Mouse (Mus musculus): ENCODE measurements at regions not wholly inside any gene's neighbourhood (a gene's known extent, or its start where the extent isn't known, plus 50 kb on each side); places are given as distances from the start of the nearest gene placed in this dataset.

DNA sequence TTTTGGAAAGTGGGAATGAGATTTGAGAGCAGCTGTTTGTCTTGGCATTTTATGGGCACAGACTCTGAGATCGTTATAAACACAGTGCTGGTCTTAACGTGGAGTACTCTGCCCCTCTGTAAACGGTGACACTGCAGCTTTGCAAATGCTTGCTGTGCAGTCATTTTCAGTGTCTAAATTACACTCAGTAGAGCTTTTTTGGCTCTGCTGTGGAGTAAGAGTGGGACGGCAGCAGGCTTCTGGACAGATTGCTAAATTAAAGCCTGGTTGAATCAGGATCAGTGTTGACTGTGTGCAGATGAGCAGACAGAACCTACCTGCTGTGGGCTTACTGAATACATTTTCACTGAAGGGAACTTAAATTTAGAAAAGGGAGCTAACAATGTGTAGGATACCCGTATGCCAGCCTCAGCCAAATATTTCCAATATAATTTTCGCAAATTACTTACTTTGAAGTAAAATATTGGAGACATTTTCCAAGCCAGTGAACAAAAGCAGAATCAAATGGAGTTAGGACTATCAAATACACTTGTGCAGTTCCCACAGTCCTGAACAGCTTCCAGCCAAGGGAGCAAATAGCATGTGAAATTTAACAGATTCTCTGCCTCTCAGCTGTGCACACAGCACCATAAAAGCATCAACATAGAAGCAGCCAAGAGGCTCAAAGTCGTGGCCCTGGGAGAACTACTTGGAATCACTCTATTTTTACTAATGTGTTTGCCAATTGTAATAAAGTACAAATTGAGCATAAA, 148.1 kb upstream of the Stac start:
- no peak for DNase-seq (ENCODE audit: extremely low spot score)

DNA sequence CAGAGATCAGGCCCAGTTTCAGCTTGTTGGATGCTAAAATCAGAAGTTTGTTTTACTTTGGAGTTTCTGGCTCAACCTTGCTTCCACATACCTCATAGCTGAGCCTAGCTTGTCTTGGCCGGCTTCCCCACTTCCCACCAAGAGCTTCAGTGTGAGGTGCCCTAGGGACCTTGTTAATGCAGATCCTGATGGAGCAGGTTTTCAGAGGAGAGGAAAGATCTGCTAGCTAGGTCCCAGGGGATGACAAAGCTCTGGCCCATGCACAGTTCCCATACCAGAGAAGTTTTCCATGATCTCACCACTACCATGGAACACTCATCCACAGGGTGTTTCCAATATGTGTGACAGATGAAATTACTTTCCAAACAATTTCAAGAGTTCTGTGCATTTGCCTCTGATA, 131.9 kb upstream of the Stac start:
- no peak for DNase-seq (ENCODE audit: extremely low spot score)

DNA sequence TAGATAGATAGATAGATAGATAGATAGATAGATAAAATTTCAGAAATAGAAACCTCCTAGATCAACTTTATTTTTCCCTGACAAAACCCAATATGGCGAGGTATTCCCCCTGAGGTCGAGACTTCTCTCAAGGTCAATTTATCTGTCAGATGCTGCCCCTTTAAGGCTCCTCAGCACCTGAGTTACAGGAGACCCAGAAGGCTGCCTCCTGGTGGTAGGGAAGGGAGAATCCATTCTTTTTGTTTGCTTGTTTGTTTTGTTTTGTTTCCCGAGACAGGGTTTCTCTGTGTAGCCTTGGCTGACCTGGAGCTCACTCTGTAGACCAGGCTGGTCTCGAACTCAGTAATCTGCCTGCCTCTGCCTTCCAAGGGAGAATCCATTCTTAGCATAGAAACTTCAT, 127.3 kb upstream of the Stac start:
- DNase-seq (ENCODE audit: extremely low spot score) = no peak

DNA sequence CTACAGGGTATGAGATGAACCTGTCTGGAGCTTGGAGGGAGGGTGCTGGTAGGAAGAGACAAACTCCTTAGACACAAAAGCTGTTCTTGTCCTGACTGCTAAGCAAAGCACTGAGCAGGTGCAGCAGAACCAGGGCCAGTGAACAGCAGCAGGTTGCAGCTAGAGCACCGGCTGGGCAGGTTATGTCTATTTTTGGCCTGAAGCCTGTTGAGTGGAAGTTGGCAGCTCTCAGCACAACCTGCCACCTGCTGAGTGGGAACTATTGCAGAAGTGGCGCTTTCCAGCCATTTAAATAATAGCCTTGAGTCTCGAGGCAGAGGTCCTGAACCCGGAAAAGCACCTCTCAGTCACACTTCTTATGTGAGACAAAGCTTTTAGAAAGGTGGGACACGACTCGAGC, 114.8 kb upstream of the Stac start:
- DNase-seq (ENCODE audit: extremely low spot score) = no peak

DNA sequence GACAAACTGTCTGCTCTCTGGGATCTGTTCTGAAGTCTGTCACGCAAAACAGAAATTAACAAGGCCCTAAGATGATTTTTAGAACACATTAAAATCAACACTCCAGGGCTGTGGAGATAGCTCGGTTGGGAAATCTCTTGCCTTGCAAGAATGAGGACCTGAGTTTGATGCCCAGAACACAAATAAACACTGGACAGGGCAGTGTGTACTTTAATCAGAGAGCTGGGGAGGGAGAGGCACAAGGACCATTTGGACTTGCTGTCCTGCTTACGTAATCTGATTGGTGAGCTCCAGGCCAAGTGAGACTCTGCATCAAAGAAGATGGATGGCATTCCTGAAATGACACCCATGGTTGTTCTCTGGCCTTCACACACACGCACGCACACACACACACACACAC, 111.2 kb upstream of the Stac start:
- DNase-seq (ENCODE audit: extremely low spot score) = no peak

DNA sequence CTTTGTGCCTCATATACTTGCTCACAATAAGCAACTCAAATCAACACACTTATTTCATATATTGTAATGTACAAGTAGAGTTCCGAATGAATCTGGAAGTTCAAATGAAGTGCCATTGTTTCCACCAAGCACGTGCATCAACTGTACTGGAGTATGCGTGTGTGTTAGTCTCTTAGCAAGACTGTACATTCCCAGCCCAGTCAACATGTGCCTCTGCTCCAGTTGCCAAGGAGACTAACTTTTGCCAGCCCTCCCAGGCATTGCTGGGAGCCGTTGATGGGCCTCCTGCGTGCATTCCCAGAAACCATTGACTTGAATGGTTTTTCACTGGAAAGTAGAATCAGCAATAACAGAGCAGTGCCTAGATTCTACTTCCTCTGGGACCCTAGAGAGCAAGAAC, 110.7 kb upstream of the Stac start:
- DNase-seq (ENCODE audit: extremely low spot score) = no peak

DNA sequence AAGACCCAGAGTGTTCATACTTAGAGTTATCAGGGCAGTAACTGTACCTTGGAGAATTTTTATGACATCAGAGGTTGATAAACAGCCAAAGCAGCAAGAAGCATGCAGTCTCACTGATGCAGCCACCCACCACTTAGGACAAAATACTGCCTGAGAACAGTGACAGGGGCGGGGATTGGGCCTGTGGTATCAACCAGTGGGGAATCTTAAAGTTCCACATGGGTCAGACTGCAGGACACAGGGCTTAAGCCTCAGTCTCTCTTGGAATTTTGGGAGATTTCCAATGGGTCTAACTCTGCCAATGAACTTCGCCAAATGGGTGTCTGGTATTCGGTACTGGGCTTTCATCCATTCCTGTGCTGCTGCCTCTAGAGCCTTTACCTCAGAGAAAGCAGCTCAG, 88.8 kb upstream of the Stac start:
- DNase-seq (ENCODE audit: extremely low spot score) = no peak

DNA sequence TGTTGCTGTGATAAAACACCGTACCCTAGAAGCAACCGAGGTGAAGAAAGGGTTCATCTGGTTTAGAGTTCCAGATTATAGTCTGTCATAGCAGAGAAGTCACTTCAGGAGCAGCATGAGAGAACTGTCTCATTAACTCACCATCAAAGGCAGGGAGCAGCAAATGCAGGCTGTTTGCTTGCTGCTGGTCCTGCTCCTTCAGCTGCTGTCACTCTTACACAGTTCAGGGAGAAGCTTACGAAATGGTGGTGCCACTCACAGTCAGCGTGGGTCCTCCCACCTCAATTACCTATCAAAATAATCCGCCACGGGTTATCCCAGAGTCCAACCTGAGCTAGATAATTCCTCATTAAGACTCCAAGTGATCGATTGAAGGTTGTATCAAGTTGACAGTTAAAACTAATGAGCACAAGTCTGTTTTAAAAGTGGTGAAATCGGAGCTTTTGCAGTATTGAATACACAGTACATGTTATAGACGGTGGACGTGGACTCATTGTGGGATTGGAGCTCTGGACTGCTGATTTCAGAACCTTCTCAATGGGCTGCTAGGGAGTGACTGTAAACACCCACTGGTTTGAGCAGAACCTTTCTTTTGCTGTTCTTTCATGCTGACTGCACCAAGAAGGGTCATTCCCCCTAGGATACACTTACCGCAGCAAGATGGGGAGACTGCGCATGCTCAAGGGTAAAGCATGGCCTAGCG, 87.4 kb upstream of the Stac start:
- DNase-seq (ENCODE audit: extremely low spot score) = no peak

DNA sequence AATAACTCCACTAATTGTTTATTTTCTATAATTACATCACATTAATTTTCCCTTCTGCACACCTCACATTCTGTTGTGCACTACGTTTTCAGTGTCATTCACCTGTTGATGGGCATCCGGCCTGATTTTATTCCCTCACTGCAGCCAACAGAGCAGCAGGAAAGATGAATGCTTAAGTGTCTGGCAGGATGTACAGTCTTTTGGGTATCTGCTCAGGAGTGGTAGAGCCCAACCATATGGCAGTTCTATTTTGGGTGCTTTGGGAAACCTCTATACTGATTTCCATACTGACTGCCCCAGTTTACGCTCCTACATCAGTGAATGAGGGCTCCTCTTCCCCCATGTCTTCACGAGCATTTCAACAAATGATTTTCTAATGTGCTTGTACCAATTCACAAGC, 84.1 kb upstream of the Stac start:
- no peak for DNase-seq (ENCODE audit: extremely low spot score)

DNA sequence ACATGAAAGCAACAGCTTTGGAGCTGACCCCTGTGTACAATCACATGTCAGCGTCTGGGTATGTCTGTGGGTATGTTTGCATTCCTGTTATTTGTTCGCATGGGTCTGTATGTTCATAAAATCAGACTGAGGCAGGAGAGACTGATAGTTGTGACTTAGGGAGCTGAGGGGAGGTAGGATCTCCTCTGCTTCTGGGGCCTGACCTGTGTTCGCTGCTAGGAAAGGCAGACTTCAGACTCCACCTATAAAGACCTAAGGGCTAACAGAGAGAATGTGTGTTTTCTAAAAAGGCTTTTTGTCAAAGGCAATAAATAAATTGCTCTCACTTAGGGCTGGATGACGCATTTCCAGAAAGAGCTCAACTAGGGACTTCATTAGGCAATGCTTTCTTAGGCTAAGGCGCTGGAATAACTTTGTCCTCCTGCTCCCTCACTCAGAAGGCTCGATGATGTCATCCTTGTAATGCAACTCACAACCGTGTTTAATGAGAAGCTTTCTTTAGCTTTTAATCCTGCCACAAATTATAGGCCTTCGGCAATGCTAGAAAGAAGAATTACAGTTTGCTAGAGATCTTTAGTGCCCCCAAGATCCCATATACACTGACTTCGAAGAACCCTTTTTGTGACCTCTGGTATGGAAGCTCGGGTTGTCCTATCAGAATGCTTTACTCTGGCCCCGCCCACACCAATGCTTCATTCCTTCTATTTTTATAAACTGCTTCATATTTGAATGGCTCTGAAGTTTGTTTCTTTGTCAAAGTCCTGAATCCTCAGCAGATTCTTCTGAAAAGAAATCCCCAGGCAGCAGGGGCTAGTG, 72.7 kb upstream of the Stac start:
- DNase-seq (ENCODE audit: extremely low spot score) = no peak

DNA sequence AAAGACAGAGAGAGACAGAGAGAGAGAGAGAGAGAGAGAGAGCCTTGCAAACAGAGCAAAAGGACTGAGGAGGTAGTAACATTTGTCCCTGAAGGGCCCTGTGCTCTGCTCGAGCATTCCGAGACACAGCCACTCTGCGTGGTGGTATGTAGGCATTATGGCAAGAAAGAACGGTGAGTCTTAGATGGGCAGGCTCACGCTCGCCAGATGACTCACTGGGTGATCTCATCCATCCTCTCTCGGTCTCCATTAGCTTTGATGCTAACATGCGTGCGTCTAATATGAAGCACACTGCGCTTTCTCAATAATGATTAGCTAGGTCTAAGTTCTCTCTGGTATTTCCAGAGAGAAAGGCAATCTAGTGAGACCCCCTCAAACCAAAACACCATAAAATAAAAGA, 65.1 kb upstream of the Stac start:
- DNase-seq (ENCODE audit: extremely low spot score) = no peak

DNA sequence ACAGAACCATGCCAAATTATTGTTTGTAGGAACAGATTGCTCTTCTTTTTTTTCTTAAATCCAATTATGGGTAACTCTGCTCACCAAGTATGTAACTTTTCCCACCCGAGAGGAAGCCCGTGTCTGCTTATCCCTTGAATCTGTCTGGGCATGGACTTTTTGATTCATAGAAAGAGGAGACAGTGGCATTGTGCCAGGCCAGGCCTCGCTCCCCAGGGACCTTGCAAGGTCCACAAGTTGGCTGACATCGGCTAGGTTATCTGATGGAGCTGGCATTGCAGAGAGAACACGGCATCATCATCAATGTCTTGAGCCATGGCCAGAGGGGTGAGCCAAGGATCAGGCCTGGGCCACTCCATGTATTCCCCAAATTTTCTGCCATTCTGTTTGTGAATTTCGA, 56.0 kb upstream of the Stac start:
- no peak for DNase-seq (ENCODE audit: extremely low spot score)

DNA sequence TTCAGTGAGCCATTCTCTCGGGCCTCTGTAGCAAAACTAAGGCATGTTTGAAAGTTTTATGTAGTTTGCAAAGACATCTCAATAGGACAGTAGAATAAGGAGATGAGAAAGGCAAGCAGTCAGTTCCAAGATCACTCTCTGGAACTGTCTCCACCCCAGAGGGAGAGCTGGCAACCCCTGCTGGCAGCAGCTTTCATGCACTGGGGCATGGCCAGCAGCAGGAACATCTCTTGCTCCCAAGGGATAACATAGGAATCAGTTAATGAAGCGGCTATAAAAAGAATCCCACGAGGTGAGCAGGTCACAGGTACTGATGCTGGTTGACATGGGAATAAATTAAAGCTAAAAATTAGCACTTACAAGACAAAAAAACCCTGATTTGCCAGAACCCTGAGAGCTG, 55.1 kb upstream of the Stac start:
- DNase-seq (ENCODE audit: extremely low spot score) = no peak
